Mouse (Mus musculus): ENCODE results near the gene Pfn3. TPM values are rescaled to one million over a fixed set of nuclear protein-coding genes. Genes with fewer than 3 reads are reported as not detected.

The Pfn3 gene
- polyA plus RNA-seq, 1 experiment from 2014 or later = not detected

DNA sequence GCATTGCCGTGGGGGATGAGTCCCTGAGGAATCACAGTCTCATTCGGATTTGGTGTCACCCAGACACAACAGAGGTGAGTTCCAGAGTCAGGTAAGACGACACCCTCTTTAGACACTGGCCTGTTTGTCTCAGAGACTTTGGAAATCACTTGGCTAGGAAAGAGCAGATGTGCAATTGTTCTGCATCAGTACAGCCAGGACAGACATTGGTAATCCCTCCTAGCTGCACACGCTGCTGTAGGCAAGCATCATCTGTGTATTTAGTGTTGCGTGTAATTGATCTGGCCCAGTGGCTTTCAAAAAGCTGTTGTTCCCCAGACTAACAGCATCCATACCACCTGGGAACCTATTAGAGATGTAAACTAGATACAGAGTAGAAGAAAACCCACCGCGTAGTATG, 11.8 kb downstream of the Pfn3 start:
- Histone ChIP-seq H3K27ac (ENCODE audit: low read length) (no peak overlapping the region), H3K9ac (ENCODE audit: low read depth, low read length) (no peak overlapping the region), H3K36me3 (ENCODE audit: control insufficient read depth, insufficient read depth, low read length) (no peaks in the 10 kb centered on the region), H3K4me1 (ENCODE audit: control insufficient read depth, insufficient read depth, low read length) (0 out of 2 replicates have a peak, but pooled peaks cover 6% of the 10 kb centered on the region), H3K27me3 (replicated peaks; ENCODE audit: control insufficient read depth, insufficient read depth, low read length) (peaks cover 3% of the 10 kb centered on the region; the same call in 1 of the 2 replicates), H3K4me3 (ENCODE audit: low read length) (no peak overlapping the region), H3K9me3 (ENCODE audit: control insufficient read depth, low read length) (no peaks in the 10 kb centered on the region), H3K4me2 (ENCODE audit: low read depth, low read length) (no peak overlapping the region)
- ATAC-seq = no peak
- 76% methylated on average over 7 of the region's 7 CpGs for WGBS

DNA sequence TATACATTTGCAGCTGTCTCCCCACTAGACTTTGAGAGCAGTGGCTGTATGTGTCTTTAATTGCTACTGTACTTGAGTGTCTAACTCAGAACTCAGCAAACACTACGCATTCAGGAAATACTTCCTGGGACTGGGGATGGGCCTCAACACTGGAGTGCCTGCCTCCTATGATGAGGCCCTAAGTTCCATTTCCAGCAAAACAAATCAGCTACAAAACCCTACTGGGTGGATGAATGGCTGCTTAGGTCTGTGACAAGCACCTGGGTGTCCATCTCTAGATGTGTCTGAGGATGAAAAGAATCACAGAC, 15.0 kb downstream of the Pfn3 start:
- H3K4me3 ChIP-seq (ENCODE audit: low read length) = no peak overlapping the region
- H3K9me3 ChIP-seq (ENCODE audit: control insufficient read depth, low read length) = no peaks in the 10 kb centered on the region
- H3K4me2 ChIP-seq (ENCODE audit: low read depth, low read length) = no peak overlapping the region
- no peak overlapping the region for H3K9ac ChIP-seq (ENCODE audit: low read depth, low read length)
- no peaks in the 10 kb centered on the region for H3K36me3 ChIP-seq (ENCODE audit: control insufficient read depth, insufficient read depth, low read length)
- 49% methylated on average over 1 of the region's 1 CpGs for WGBS
- no peak overlapping the region for H3K27ac ChIP-seq (ENCODE audit: low read length)
- 0 out of 2 replicates have a peak, but pooled peaks cover 2% of the 10 kb centered on the region for H3K4me1 ChIP-seq (ENCODE audit: control insufficient read depth, insufficient read depth, low read length)
- ATAC-seq = peak; percentile 61
- peaks cover 3% of the 10 kb centered on the region; the same call in 1 of the 2 replicates for H3K27me3 ChIP-seq (replicated peaks; ENCODE audit: control insufficient read depth, insufficient read depth, low read length)

DNA sequence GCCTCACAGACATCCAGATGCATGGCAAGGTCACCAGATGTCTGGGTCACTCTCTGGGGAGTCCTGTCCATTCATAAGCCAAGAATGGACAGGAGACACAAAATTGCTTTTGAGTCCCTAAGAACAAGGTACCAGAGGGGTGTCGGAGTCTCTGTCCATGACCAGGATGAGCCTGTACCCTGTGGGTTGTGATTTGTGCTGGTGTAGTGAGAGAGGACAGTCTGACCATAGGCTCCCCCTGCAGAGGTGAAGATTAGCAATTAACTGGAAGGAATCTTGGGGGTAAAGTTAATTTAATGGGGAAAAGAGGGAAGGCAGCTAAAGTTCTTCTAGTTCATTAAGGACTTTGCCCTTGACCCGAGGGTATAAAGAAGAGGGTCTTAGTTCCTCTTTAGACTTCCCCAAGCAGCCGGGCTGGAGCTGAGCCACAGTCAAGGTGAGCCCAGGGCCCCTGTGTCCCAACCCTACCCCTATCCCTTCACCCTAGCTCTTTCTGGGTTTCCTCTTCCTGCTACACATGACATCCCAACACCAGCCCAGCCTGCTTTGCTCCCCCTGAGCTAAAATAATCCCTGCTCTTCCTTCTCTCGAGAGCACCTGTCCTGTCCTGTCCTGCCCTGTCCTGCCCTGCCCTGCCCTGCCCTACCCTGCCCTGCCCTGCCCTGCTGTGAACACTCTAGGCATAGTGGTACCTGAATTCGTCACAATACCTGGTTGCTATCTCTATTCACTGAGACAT, 15.6 kb downstream of the Pfn3 start:
- H3K9me3 ChIP-seq (ENCODE audit: control insufficient read depth, low read length) = no peaks in the 10 kb centered on the region
- peak; percentile 86 for ATAC-seq
- no peak overlapping the region for H3K27ac ChIP-seq (ENCODE audit: low read length)
- H3K4me2 ChIP-seq (ENCODE audit: low read depth, low read length) = no peak overlapping the region
- H3K4me1 ChIP-seq (ENCODE audit: control insufficient read depth, insufficient read depth, low read length) = 0 out of 2 replicates have a peak, but pooled peaks cover 2% of the 10 kb centered on the region
- H3K4me3 ChIP-seq (ENCODE audit: low read length) = no peak overlapping the region
- WGBS = 49% methylated on average over 5 of the region's 5 CpGs
- H3K27me3 ChIP-seq (replicated peaks; ENCODE audit: control insufficient read depth, insufficient read depth, low read length) = peaks cover 3% of the 10 kb centered on the region; the same call in 1 of the 2 replicates
- H3K36me3 ChIP-seq (ENCODE audit: control insufficient read depth, insufficient read depth, low read length) = no peaks in the 10 kb centered on the region
- no peak overlapping the region for H3K9ac ChIP-seq (ENCODE audit: low read depth, low read length)

DNA sequence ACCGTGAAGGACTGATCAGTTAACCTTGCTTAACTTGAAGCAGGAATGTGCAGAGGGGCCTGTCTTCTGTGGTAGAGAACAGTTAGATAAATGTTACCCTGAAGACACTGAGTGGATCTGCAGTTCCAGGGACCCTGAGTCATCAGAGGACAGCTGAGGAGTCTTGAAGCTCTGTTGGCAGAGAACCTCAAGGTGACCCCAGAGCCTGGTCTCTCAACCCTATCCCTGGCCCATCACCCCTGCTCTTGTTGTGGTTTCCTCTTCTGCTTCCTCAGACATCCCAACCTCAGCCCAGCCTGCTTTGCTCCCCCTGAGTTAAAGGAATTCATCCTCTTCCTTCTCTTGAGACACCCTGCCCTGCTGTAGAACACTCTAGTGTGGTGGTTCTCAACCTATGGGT, 16.9 kb downstream of the Pfn3 start, which contains the start of gene Slc34a1:
Gene Slc34a1 (plus strand): TSS at position 100 of the 400 bp plus-strand sequence.
- Histone ChIP-seq H3K9ac (ENCODE audit: low read depth, low read length) (no peak within 1 kb of the TSS), H3K4me1 (ENCODE audit: control insufficient read depth, insufficient read depth, low read length) (0 out of 2 replicates have a peak, but pooled peaks cover 2% of the 10 kb centered on the region), H3K36me3 (ENCODE audit: control insufficient read depth, insufficient read depth, low read length) (no peaks in the 10 kb centered on the region), H3K27me3 (replicated peaks; ENCODE audit: control insufficient read depth, insufficient read depth, low read length) (peaks cover 3% of the 10 kb centered on the region; the same call in 1 of the 2 replicates), H3K9me3 (ENCODE audit: control insufficient read depth, low read length) (no peaks in the 10 kb centered on the region), H3K4me3 (ENCODE audit: low read length) (no peak within 1 kb of the TSS), H3K27ac (ENCODE audit: low read length) (no peak within 1 kb of the TSS), H3K4me2 (ENCODE audit: low read depth, low read length) (no peak within 1 kb of the TSS)
- WGBS = 84% methylated on average over 1 of the region's 1 CpGs
- no peak for ATAC-seq

DNA sequence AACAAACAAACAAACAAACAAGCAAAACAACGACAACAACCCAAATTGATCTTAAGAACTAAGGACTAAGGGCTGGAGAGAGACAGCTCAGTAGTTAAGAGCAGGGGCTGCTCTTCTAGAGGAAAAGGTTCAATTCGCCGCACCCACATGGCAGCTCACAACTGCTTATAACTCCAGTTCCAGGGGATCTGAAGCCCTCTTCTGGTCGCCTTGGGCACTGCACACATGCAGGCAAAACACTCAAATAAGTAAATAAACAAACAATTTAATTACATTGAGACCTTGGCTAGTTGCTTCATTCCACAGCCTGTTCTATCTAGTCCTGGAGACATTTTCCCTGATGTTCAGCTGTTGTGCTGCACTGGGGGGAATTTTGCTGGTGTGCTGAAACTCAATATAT, 22.1 kb downstream of the Pfn3 start:
- H3K27me3 ChIP-seq (replicated peaks; ENCODE audit: control insufficient read depth, insufficient read depth, low read length) = no peaks in the 10 kb centered on the region
- no peaks in the 10 kb centered on the region for H3K36me3 ChIP-seq (ENCODE audit: control insufficient read depth, insufficient read depth, low read length)
- no peak overlapping the region for H3K4me3 ChIP-seq (ENCODE audit: low read length)
- no peak overlapping the region for H3K4me2 ChIP-seq (ENCODE audit: low read depth, low read length)
- H3K4me1 ChIP-seq (ENCODE audit: control insufficient read depth, insufficient read depth, low read length) = no peaks in the 10 kb centered on the region
- no peak overlapping the region for H3K27ac ChIP-seq (ENCODE audit: low read length)
- no peak for ATAC-seq
- no peaks in the 10 kb centered on the region for H3K9me3 ChIP-seq (ENCODE audit: control insufficient read depth, low read length)
- WGBS = 74% methylated on average over 4 of the region's 4 CpGs
- no peak overlapping the region for H3K9ac ChIP-seq (ENCODE audit: low read depth, low read length)

DNA sequence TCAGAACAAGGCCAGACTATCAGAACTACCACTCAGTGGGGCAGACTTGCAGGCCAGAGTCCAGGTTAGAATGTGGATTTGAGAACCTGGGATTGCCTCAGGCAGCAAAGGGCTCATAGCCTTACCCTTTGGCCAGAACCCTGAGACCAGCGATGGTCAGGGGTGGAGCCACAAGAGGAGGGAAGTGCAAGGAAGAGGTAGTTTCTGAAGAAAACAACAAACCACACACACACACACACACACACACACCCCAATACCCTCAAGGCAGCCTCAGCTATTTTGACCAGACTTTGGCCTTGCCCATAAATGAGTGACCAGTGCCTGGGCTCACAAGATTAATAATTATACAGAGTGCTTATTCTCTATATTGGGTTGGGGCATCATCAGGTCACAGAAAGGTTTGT, 23.4 kb downstream of the Pfn3 start:
- Histone ChIP-seq H3K4me3 (ENCODE audit: low read length) (no peak overlapping the region), H3K9ac (ENCODE audit: low read depth, low read length) (no peak overlapping the region), H3K4me1 (ENCODE audit: control insufficient read depth, insufficient read depth, low read length) (no peaks in the 10 kb centered on the region), H3K4me2 (ENCODE audit: low read depth, low read length) (no peak overlapping the region), H3K27me3 (replicated peaks; ENCODE audit: control insufficient read depth, insufficient read depth, low read length) (no peaks in the 10 kb centered on the region), H3K36me3 (ENCODE audit: control insufficient read depth, insufficient read depth, low read length) (no peaks in the 10 kb centered on the region), H3K9me3 (ENCODE audit: control insufficient read depth, low read length) (no peaks in the 10 kb centered on the region), H3K27ac (ENCODE audit: low read length) (peak overlapping the region; percentile 38; the same call in 1 of the 2 replicates)
- ATAC-seq = peak; percentile 83
- WGBS = 63% methylated on average over 1 of the region's 1 CpGs

DNA sequence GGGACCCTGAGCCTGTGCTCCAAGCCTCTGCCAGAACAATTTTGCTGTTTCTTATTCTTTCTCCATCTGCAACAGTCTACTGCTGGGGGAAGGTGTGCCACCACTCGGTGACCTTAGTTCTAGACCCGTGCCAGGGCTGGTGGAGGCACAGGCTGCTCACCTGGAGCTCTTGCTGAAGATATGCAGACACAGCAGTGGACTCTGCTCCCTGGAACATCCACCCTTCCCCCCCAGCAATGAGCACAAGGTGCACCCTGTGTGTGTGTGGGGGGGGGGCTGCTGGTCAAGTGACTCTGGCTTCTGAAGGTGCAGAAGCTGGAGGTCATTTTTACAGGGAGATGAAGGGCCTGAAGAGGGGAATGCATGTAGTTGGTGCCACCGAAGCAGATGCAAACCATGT, 24.4 kb downstream of the Pfn3 start:
- Histone ChIP-seq H3K9ac (ENCODE audit: low read depth, low read length) (peak overlapping the region; percentile 14; the same call in 1 of the 2 replicates), H3K4me3 (ENCODE audit: low read length) (no peak overlapping the region), H3K4me2 (ENCODE audit: low read depth, low read length) (no peak overlapping the region), H3K9me3 (ENCODE audit: control insufficient read depth, low read length) (no peaks in the 10 kb centered on the region), H3K4me1 (ENCODE audit: control insufficient read depth, insufficient read depth, low read length) (no peaks in the 10 kb centered on the region), H3K27ac (ENCODE audit: low read length) (peak overlapping the region; percentile 38; the same call in 1 of the 2 replicates), H3K36me3 (ENCODE audit: control insufficient read depth, insufficient read depth, low read length) (no peaks in the 10 kb centered on the region), H3K27me3 (replicated peaks; ENCODE audit: control insufficient read depth, insufficient read depth, low read length) (no peaks in the 10 kb centered on the region)
- 67% methylated on average over 3 of the region's 3 CpGs for WGBS
- peak; percentile 81 for ATAC-seq

DNA sequence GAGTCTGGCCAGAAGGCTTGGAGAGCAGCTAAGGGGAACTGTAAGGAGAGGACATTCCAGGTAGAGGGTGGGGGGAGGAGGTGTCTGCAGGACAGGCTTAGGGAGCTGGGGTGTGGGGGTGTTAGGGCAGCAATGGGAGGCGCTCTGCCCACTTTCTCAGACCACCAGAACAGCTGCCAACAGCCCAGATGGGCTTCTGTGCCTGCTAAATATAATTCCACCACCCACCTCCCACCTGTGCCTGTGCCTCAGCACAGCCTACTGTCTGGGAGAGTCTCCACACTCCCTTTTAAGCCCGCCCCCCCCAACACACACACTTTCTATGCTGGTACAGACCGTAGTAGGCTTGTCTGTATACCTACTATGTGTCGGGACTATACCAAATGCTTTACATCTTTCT, 33.2 kb downstream of the Pfn3 start:
- no peak overlapping the region for H3K4me2 ChIP-seq (ENCODE audit: low read depth, low read length)
- peaks cover 22% of the 10 kb centered on the region for H3K27me3 ChIP-seq (replicated peaks; ENCODE audit: control insufficient read depth, insufficient read depth, low read length)
- no peak overlapping the region for H3K4me3 ChIP-seq (ENCODE audit: low read length)
- no peak for ATAC-seq
- no peak overlapping the region for H3K27ac ChIP-seq (ENCODE audit: low read length)
- no peaks in the 10 kb centered on the region for H3K36me3 ChIP-seq (ENCODE audit: control insufficient read depth, insufficient read depth, low read length)
- WGBS = 75% methylated on average over 4 of the region's 4 CpGs
- no peak overlapping the region for H3K9ac ChIP-seq (ENCODE audit: low read depth, low read length)
- no peaks in the 10 kb centered on the region for H3K9me3 ChIP-seq (ENCODE audit: control insufficient read depth, low read length)
- peaks cover 5% of the 10 kb centered on the region; the same call in 1 of the 2 replicates for H3K4me1 ChIP-seq (ENCODE audit: control insufficient read depth, insufficient read depth, low read length)

DNA sequence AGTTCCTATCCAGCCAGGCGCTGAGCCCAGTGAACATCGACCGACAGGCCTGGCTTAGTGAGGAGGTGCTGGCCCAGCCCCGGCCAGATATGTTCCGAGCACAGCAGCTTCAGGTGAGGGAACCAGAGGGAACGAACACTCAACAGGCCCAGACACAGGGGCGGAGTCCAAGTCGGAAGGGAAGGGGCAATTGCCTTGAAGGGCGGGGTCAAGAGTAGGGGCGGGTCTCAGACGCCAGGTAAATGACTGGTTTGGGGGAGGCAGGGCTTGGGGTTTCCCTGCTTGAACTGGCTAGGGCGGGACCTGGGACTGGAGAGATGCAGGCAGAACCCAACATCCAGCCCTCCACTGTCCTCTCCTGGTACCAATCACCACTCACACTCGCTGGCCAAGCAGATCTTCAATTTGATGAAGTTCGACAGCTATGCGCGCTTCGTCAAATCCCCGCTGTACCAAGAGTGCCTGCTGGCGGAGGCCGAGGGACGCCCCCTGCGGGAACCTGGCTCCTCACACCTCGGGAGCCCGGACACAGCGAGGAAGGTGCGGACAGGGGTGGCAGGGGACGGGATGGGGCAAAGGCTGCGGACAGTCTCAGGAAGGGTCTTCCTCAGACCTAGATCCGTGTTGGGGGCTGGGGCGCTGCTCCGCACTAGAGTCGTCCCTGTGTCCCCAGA, 36.0 kb downstream of the Pfn3 start:
- Histone ChIP-seq H3K36me3 (ENCODE audit: control insufficient read depth, insufficient read depth, low read length) (no peaks in the 10 kb centered on the region), H3K4me2 (ENCODE audit: low read depth, low read length) (0 out of 2 replicates have a peak overlapping the region, but pooled peaks have one; percentile 7), H3K9ac (ENCODE audit: low read depth, low read length) (no peak overlapping the region), H3K27me3 (replicated peaks; ENCODE audit: control insufficient read depth, insufficient read depth, low read length) (peaks cover 22% of the 10 kb centered on the region), H3K27ac (ENCODE audit: low read length) (no peak overlapping the region), H3K4me3 (ENCODE audit: low read length) (peak overlapping the region; percentile 12; the same call in 1 of the 2 replicates), H3K9me3 (ENCODE audit: control insufficient read depth, low read length) (no peaks in the 10 kb centered on the region), H3K4me1 (ENCODE audit: control insufficient read depth, insufficient read depth, low read length) (peaks cover 14% of the 10 kb centered on the region)
- WGBS = 4% methylated on average over 32 of the region's 32 CpGs
- peak; percentile 45 for ATAC-seq
